Mouse (Mus musculus) intestine, embryonic 14.5 days (tissue): Measurements from ENCODE around the gene Asic5. TPM values are rescaled to one million over a fixed set of nuclear protein-coding genes. Genes with fewer than 3 reads are reported as not detected.

ENCODE experiments used
- polyA plus RNA-seq: library from polyadenylated mRNA; unstranded; fragments of >200 nt; fragmentation: Nextera tagmentation; extraction: Ambion mirVana; gene quantifications from 2 replicates; pipeline ENCODE4 v1.2.1, GENCODE M21; 2014

The Asic5 gene
- polyA plus RNA-seq, 1 experiment from 2014 or later, result 0.11 TPM

Other genes starting within 250 kb of the Asic5 start
- 17.0 and 17.2 TPM in 2 replicates for gene Ctso, start 49.7 kb upstream of the Asic5 start, polyA plus RNA-seq
- 1.3 and 3.1 TPM in 2 replicates for gene Tdo2, start 6.1 kb upstream of the Asic5 start, polyA plus RNA-seq
- 76.3 and 92.8 TPM in 2 replicates for gene Gucy1b1, start 92.4 kb downstream of the Asic5 start, polyA plus RNA-seq
- 56.9 and 64.2 TPM in 2 replicates for gene Gucy1a1, start 163.5 kb downstream of the Asic5 start, polyA plus RNA-seq